Mouse (Mus musculus) heart, adult 11 months (tissue): ENCODE data around the gene Znhit1.

Experiments
- DNase-seq: peaks from one replicate; pipeline ENCODE4 v3.0.0; 2022

Gene Znhit1

GRCm38 (mm10) chr5:136984828-136985227 is 3.0 kb downstream of the Znhit1 start:
- DNase-seq: peak; percentile 87

GRCm38 (mm10) chr5:136982338-136982930 is 5.4 kb downstream of the Znhit1 start:
- peak; percentile 93 for DNase-seq

GRCm38 (mm10) chr5:136980974-136981373 is 6.8 kb downstream of the Znhit1 start:
- DNase-seq: no peak

GRCm38 (mm10) chr5:136979762-136980161 is 8.1 kb downstream of the Znhit1 start:
- DNase-seq: no peak

- DNase-seq: no peak
These were observed 10.1 kb downstream of the Znhit1 start for GRCm38 (mm10) chr5:136977769-136978168.

- no peak for DNase-seq
These were observed 14.2 kb downstream of the Znhit1 start for GRCm38 (mm10) chr5:136973670-136974069.

- peak; percentile 97 for DNase-seq
These were observed 17.1 kb downstream of the Znhit1 start for GRCm38 (mm10) chr5:136970703-136971102.

- peak; percentile 99 for DNase-seq
These were observed 20.2 kb downstream of the Znhit1 start for GRCm38 (mm10) chr5:136967592-136967991.

- DNase-seq: peak; percentile 93
These were observed 20.9 kb downstream of the Znhit1 start for GRCm38 (mm10) chr5:136966861-136967455.

GRCm38 (mm10) chr5:136966331-136966730 is 21.5 kb downstream of the Znhit1 start, which contains the start of gene Cldn15:
Gene Cldn15 (plus strand): TSS chr5:136966616.
- peak; percentile 98 for DNase-seq

GRCm38 (mm10) chr5:136965686-136966085 is 22.1 kb downstream of the Znhit1 start:
- DNase-seq: peak; percentile 95

- DNase-seq: peak; percentile 94
These were observed 22.6 kb downstream of the Znhit1 start for GRCm38 (mm10) chr5:136965210-136965609.

GRCm38 (mm10) chr5:136962966-136963540 is 24.8 kb downstream of the Znhit1 start:
- no peak for DNase-seq

- peak; percentile 98 for DNase-seq
These were observed 25.3 kb downstream of the Znhit1 start for GRCm38 (mm10) chr5:136962501-136962900.

GRCm38 (mm10) chr5:136961983-136962461 is 25.8 kb downstream of the Znhit1 start:
- DNase-seq: peak; percentile 99

- DNase-seq: peak; percentile 94
These were observed 26.4 kb downstream of the Znhit1 start for GRCm38 (mm10) chr5:136961334-136961982.

GRCm38 (mm10) chr5:136960053-136960452 is 27.8 kb downstream of the Znhit1 start:
- DNase-seq: no peak

GRCm38 (mm10) chr5:136958991-136959605 is 28.7 kb downstream of the Znhit1 start:
- DNase-seq: no peak

GRCm38 (mm10) chr5:136957250-136957649 is 30.6 kb downstream of the Znhit1 start:
- no peak for DNase-seq

- no peak for DNase-seq
These were observed 32.2 kb downstream of the Znhit1 start for GRCm38 (mm10) chr5:136955622-136956021.

GRCm38 (mm10) chr5:136953440-136953951 is 34.3 kb downstream of the Znhit1 start:
- peak; percentile 97 for DNase-seq

- DNase-seq: peak; percentile 100
These were observed 34.8 kb downstream of the Znhit1 start, which contains the start of gene Fis1 for GRCm38 (mm10) chr5:136953015-136953414. Gene Fis1 (plus strand): TSS chr5:136953275.

GRCm38 (mm10) chr5:136952153-136952552 is 35.7 kb downstream of the Znhit1 start:
- DNase-seq: no peak
